Mouse (Mus musculus) gastrocnemius, postnatal 25 days (tissue): ENCODE data around the gene Pcyt1a. TPM values are rescaled to one million over a fixed set of nuclear protein-coding genes. Genes with fewer than 3 reads are reported as not detected.

Experiments used
- DNase-seq: peaks from one replicate; pipeline ENCODE4 v3.0.0; 2022
- long read RNA-seq, 2 experiments: library from polyadenylated mRNA; stranded (forward); transcript quantifications; one replicate each; pipeline ENCODE4 v2.0.0; 2021
- total RNA-seq, 2 experiments: library from RNA; stranded (reverse); gene quantifications; 1 replicate in 1 of 2; 2 replicates in 1 of 2; pipeline ENCODE4 v1.2.3; 2021

The Pcyt1a gene
- total RNA-seq, result 100 to 1,000 TPM in 1 of 2 experiments, 10 to 100 TPM in 1; 95.5 to 104 TPM
- long read RNA-seq, experiment 1, full-length matches to known transcripts, result 5 of 36 reads
- long read RNA-seq, experiment 1, partial matches to known transcripts, result 2 of 36 reads
- long read RNA-seq, experiment 1, other reads (novel, unspliced or antisense), result 29 of 36 reads
- long read RNA-seq, experiment 2, full-length matches to known transcripts, result 17 of 45 reads
- long read RNA-seq, experiment 2, partial matches to known transcripts, result 26 of 45 reads
- long read RNA-seq, experiment 2, other reads (novel, unspliced or antisense), result 2 of 45 reads

GRCm38 (mm10) chr16:32430474-32431046, at the start of gene Pcyt1a:
TSS of gene Pcyt1a (plus strand) at chr16:32430921.
- DNase-seq, result peak; percentile 92

- no peak for DNase-seq
Observed at GRCm38 (mm10) chr16:32382901-32383300, 47.8 kb upstream of the Pcyt1a start.

- no peak for DNase-seq
Observed at GRCm38 (mm10) chr16:32384885-32385284, 45.8 kb upstream of the Pcyt1a start.

GRCm38 (mm10) chr16:32386826-32387225, 43.9 kb upstream of the Pcyt1a start:
- no peak for DNase-seq

GRCm38 (mm10) chr16:32389049-32389448, 41.7 kb upstream of the Pcyt1a start:
- no peak for DNase-seq

GRCm38 (mm10) chr16:32389841-32390240, 40.9 kb upstream of the Pcyt1a start:
- no peak for DNase-seq

- DNase-seq, result no peak
Observed at GRCm38 (mm10) chr16:32390882-32391281, 39.8 kb upstream of the Pcyt1a start.

- no peak for DNase-seq
Observed at GRCm38 (mm10) chr16:32395679-32396540, 34.8 kb upstream of the Pcyt1a start.

GRCm38 (mm10) chr16:32396541-32396835, 34.2 kb upstream of the Pcyt1a start:
- peak; percentile 18 for DNase-seq

GRCm38 (mm10) chr16:32398206-32398605, 32.5 kb upstream of the Pcyt1a start:
- no peak for DNase-seq

GRCm38 (mm10) chr16:32400267-32400666, 30.5 kb upstream of the Pcyt1a start, which contains the start of gene Tm4sf19:
TSS of gene Tm4sf19 (plus strand) at chr16:32400506.
- no peak for DNase-seq

- no peak for DNase-seq
Observed at GRCm38 (mm10) chr16:32401335-32401965, 29.3 kb upstream of the Pcyt1a start.

GRCm38 (mm10) chr16:32402818-32403217, 27.9 kb upstream of the Pcyt1a start:
- DNase-seq, result no peak

GRCm38 (mm10) chr16:32405716-32406115, 25.0 kb upstream of the Pcyt1a start:
- DNase-seq, result no peak

GRCm38 (mm10) chr16:32406671-32407070, 24.1 kb upstream of the Pcyt1a start:
- no peak for DNase-seq

GRCm38 (mm10) chr16:32407730-32408129, 23.0 kb upstream of the Pcyt1a start:
- no peak for DNase-seq

- no peak for DNase-seq
Observed at GRCm38 (mm10) chr16:32417457-32417856, 13.3 kb upstream of the Pcyt1a start.

- DNase-seq, result peak; percentile 93
Observed at GRCm38 (mm10) chr16:32419517-32420483, 10.9 kb upstream of the Pcyt1a start, which contains the start of gene Tctex1d2. TSS of gene Tctex1d2 (plus strand) at chr16:32419702.

- DNase-seq, result no peak
Observed at GRCm38 (mm10) chr16:32427506-32427905, 3.2 kb upstream of the Pcyt1a start.

- DNase-seq, result peak; percentile 16
Observed at GRCm38 (mm10) chr16:32431047-32431591, 398 bp downstream of the Pcyt1a start.

GRCm38 (mm10) chr16:32431926-32432325, 1.2 kb downstream of the Pcyt1a start:
- no peak for DNase-seq
